Mouse (Mus musculus) mouse embryonic stem cell (cell line): ENCODE measurements around the gene Zdhhc19.

Experiments
- in situ Hi-C, 2 experiments: fragments of 300-500 bp; cut with MboI; formaldehyde crosslinking; loops; 1 replicate in 1 of 2; 3 replicates in 1 of 2; pipeline ENCODE4 v1.14.3; 2019 to 2020; ENCODE audit warnings: low sequenced_read_pairs in 2 of 2, low pct_unique_long_range_greater_than_20kb in 1 of 2, mixed read lengths in 1 of 2; ENCODE audit not compliant: unreplicated experiment in 1 of 2

The Zdhhc19 gene

DNA sequence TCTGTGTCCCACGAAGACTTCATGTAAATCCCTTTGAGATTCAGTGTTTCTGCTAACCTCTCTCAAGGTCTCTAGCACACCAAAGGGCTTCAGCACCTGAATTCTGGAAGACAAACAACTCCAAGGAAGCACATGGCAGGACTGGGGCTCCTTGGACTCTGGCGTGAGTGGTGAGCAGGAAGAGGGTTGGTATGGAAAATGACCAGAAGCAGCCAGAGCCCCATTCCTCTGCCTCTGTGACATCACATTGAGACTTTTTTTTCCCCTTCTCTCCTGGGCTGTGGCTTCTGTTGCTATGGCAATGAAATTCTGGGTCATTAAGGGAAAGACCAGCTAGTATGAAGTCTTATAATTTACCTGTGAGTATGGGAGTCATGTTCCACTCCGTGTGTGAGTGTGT, at the start of gene Zdhhc19:
Zdhhc19 (plus strand) TSS at position 301 of the 400 bp plus-strand sequence.
- in situ Hi-C loops: no loop called here

- in situ Hi-C loops: no loop called here
Measured at GRCm38 (mm10) chr16:32446563-32447138, 49.4 kb upstream of the Zdhhc19 start.

DNA sequence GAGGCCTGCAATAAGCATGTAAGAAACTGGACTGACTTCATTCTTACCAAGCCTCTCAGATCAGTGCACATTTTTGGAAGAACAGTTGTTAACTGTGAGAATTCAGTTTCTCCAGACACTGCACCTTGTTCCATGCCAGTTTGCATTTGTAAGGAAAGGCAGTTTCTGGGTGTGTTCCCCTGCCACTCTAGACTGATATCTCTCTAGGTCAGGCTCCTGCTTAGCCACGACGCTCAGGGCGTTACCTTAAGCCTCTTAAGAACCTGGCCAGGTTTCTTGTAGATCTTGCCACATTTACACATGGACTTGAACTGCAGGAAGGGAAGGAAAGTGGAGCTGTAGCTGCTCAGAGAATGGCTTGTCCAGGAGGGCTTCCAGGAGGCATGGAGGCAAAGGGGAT, 46.4 kb upstream of the Zdhhc19 start:
- in situ Hi-C loops: no loop called here

DNA sequence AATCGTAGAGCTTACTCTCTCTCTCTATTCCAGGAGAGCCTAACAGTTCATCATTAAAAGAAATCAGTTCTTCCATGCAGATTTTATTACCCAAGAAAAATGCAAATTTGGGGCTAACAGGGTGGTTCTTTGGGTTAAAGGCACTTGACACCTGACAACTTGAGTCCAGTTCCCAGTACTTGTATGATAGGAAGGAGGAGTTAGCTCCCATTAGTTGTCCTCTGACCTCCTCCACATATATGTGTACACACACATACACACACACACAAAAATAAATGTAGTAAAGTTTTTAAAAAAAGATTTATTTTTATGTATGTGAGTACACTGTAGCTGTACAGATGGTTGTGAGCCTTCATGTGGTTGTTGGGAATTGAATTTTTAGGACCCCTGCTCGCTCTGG, 45.9 kb upstream of the Zdhhc19 start:
- in situ Hi-C loops: no loop called here

GRCm38 (mm10) chr16:32453102-32453501, 43.0 kb upstream of the Zdhhc19 start:
- in situ Hi-C loops: no loop called here

GRCm38 (mm10) chr16:32454646-32455045, 41.4 kb upstream of the Zdhhc19 start:
- in situ Hi-C loops: no loop called here

DNA sequence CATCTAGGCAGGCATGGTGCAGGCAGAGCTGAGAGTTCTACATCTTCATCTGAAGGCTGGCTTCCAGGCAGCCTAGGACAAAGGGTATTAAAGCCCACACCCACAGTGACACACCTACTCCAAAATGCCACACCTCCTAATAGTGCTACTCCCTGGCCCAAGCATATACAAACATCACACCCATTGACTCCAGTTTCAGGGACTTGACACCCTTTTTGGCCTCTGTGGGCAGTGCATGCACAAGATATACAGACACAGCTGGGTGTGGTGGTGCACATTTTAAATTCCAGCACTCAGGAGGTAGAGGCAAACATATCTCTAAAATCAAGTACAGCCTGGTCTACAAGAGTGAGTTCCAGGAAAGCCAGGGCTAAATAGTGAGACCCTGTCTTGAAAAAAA, 40.0 kb upstream of the Zdhhc19 start:
- in situ Hi-C loops: no loop called here

GRCm38 (mm10) chr16:32456761-32457160, 39.3 kb upstream of the Zdhhc19 start:
- in situ Hi-C loops: no loop called here

DNA sequence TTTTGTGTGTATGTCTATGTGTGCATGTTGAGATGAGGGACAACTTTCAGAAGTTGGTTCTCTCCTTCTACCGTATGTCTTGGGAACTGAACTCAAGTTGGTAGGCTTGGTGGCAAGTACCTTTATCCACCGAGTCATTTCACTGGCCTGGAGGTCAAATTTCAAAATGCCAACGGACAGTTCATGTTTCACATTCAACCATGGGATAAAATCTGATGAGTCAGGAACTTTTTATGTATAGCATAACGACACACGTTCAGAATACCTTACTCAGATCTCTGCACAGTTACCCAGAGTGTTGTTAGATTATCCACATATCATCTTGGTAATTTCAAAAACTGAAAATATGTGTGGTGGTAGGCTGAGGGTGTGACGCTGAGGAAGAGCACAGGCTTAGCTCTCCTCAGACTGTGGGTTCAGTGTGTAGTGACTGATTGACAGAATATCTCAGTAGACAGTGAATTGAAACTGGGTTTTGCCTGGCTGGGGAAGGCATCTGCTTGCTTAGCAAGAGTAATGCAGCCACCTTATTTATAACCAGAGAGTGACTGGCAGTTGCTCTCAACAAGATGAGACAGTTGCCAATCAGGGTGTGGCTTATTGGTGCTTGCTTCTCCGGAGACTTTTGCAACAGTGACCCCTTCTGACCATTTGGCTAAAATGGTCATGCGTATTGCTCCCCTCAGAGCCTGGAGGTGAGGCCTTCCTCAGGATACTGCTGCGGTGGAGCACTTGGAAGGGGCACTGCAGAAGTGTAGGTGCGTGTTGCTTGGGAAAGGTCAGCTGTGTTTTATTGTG, 38.3 kb upstream of the Zdhhc19 start:
- in situ Hi-C loops: no loop called here

DNA sequence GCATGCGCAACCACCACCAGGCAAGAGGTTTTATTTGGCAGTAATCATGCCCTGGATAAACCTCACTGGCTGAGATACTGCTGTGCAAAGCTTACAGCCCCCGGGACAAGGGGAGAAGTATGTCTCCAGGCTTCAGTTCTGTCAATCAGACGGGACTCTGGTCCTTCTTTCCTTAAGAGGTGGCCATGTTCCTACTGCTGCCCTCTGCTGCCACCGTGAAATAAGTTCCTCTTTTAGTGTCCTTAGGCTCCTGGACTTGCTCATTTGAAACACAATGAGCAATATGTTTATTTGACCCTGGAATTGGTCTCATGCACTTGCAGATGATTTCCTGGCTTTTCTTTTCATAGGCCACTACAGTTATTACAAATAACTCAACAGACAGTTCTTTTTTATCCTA, 35.5 kb upstream of the Zdhhc19 start:
- in situ Hi-C loops: no loop called here

DNA sequence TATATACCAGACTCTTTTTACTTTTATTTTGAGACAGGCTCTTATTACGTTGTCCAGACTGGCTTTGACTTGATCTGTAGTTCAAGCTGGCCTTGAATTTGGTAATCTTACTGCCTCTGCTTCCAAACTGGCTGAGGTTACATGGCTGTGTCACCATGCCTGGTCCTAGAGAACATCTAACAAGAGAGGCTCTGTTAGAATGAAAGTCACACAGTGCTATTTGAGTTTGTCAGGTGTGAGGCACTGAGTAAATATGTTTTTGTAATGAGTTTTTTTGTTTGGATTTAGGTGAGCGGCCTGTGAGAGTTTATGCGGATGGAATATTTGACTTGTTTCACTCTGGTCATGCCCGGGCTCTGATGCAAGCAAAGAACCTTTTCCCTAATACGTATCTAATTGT, 34.4 kb upstream of the Zdhhc19 start:
- in situ Hi-C loops: no loop called here

DNA sequence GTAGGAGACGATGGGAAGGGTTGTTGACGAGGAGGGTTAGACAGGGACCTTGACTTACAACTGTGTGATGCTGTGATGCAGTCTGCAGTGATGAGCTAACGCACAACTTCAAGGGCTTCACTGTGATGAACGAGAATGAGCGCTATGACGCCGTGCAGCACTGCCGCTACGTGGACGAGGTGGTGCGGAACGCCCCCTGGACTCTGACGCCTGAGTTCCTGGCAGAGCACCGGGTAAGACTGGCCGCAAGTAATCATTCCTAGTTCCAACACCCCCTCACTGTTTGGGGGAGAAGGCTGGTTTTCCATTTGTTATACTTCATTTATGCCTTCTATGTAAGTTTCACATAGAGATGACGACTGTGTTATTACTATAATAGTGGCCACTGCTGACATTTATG, 33.1 kb upstream of the Zdhhc19 start:
- in situ Hi-C loops: no loop called here

DNA sequence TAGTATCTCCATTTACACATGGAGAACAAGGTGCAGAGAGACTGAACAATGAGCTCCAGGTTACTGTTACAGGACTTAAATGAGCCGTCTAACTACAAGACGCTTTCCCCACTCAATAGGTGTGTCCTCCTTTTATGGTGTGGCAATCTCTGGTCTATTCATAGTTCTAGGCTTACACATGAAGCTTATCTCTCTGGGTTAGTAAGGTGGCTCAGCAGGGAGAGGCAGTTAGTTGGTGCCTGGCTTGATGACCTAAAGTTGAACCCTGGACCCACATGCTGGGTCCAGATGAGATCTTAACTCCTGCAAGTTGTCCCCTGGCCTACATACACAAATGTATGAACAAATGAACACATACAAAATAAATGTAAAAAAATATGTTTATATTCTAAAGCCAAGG, 32.6 kb upstream of the Zdhhc19 start:
- in situ Hi-C loops: no loop called here

DNA sequence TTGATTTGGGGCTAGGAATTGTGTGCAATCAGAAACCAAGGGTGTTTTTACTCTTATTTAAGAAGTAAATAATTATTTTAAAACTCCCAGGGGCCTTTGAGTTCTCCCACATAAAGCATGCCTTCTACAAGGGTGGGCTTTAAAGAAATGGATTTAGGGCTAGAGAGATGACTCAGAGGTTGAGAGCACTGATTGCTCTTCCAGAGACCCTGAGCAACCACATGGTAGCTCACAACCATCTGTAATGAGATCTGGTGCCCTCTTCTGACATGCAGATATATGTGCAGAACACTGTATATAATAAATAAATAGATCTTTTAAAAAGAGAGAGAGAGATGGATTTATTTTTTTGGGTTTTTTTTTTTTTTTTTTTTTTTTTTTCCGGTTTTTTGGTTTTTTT, 31.2 kb upstream of the Zdhhc19 start:
- in situ Hi-C loops: no loop called here

DNA sequence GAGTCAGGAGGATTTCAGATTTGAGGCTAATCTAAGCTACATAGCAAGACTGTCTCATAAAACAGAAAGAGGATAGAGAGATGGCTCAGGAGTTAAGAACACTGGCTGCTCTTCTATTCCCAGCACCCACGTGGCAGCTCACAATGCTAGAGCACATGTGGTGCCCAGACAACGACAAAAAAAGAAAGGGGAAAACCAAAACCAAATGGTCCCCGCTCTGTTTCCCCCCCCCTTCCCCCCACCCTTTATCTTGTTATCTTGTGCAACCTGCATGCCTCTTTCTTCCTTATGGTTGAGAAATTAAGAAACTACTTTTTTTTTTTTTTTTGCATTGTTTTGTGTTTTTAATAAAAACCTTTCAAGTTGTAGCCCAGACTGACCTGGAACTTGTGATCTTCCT, 27.6 kb upstream of the Zdhhc19 start:
- in situ Hi-C loops: no loop called here

DNA sequence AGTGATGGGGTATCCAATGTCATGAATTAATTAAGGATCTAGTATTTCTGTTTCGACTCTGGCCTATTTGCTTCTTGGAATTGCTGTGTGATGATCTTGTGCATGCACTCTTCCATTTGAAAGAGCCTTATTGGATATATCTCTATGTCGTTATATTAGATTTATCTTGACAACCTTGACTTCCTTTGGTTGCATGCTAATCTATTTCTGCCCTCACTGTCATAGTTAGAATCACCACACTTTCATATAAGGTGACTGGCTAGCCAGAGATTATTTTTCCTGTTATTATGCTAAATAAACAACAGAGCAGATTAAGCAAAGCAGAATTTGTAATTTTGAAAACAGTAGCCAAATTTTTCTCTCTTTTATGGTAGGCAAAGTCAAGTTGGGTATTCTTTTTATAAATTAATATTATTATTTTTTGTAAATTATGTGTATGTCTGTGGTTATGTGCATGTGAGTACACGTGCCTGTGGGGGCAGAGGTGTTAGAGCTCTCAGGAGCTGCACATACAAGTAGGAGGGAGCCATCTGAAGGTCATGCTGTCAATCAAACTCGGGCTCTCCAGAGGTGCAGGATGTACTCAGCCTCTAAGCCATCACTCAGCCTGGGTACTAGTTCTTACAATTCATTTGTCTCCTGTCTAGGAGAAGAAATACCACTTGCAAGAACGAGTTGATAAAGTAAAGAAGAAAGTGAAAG, 26.5 kb upstream of the Zdhhc19 start:
- in situ Hi-C loops: no loop called here

DNA sequence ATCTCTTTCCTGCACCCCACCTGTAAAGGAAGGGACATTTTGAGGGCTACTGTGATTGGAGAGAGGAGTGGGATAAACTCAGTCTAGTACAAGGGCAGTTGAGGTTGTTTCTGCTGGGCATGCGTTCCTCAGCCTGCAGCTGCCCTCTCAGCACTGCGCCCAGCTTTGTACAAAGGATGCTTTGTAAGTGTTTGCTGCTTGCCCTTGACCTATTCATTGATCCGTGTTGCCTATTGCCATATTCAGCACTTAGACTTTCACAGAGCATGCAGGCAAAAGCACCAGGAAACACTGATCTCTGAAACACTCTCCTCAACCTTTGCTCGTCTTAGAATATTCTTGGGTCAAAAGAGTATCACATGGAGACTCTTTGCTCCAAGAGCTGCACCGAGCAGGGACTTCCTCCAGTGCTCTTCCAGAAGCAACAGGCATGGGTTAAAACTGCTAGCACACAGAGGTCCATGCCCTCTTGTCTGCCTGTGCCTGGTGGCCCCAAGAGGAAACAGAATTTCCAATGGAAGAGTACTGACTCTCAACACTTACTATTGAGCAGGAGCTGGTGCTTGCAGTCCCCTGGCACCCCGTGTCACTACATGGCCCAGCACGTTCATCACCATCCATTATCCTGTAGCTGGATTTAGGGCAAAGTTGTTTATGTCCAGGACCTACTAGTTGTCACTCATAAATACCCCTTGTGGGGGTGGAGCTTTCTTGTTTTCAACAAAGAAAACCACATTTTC, 23.6 kb upstream of the Zdhhc19 start:
- in situ Hi-C loops: no loop called here

DNA sequence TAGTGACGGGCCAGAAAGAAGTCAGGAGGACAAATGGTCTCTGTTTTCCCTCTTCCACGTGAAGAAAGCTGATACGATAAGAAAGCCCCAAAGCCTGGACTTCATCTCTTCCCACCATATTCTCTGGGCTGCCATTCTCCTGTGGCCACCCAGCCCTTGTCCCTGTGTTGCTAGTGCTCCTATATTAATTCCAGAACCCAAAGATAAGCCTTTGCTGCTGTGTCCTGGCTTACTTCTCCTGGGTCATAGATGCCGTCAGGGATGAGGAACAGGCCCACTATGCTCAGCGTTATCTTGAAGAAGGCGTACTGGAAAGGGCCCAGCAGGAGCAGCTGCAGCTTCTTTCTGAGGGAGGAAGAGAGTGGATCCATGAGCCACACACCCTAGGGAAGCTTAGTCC, 18.8 kb upstream of the Zdhhc19 start:
- in situ Hi-C loops: no loop called here

GRCm38 (mm10) chr16:32479415-32479814, 16.6 kb upstream of the Zdhhc19 start:
- in situ Hi-C loops: no loop called here
